Mouse (Mus musculus) embryonic fibroblast, embryonic 13.5 days (primary cell): ENCODE results near the gene Itih5.

Source experiments
- CTCF ChIP-seq: IDR thresholded peaks from 2 replicates; pipeline ENCODE4 v1.5.1; 2011; ENCODE audit warnings: mild to moderate bottlenecking, control low read depth, low read length, moderate library complexity, borderline replicate concordance; ENCODE audit not compliant: insufficient read depth
- POLR2A ChIP-seq: IDR thresholded peaks from 2 replicates; pipeline ENCODE4 v1.6.1; 2011; ENCODE audit warnings: low read depth, mild to moderate bottlenecking, control low read depth, low read length, moderate library complexity

DNA sequence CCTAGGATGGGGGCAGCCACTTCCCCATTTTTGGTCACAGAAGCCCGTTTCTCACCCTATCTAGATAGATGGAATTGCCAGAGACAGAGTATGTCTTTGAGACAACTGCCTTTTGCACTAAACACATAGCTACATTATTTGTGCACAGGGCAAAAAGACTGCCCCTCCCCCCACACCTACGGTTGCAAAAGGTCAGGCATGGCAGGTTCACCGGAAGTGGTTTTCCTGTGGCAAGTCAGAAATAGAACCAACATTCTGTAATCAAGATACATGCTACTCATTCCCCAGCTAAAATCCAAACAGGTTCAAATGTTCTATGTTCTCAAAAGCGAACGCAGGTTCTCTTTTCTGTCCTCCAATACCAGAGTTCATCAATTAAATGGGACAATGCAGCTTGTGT, 781 bp upstream of the Itih5 start:
- TF ChIP-seq CTCF (no peak), POLR2A (no peak)
